Mouse (Mus musculus) neural tube, embryonic 14.5 days (tissue): Measurements from ENCODE around the gene Hamp2. TPM values are rescaled to one million over a fixed set of nuclear protein-coding genes. Genes with fewer than 3 reads are reported as not detected.
A peak's percentile ranks its signal among the peaks of the same experiment; 100 is the strongest.

ENCODE experiments used
- ATAC-seq: fragments of 200-750 bp; cut with Nextera tagmentation; 2 replicates; pipeline ENCODE4 v1.8.0; 2017; ENCODE audit warnings: low read depth, mild to moderate bottlenecking, moderate TSS enrichment, moderate library complexity
- H3K27ac ChIP-seq: fragments of 300-500 bp; sonication (generic); 2 replicates; pipeline ENCODE4 v1.5.1; 2014; ENCODE audit warnings: low read depth, mild to moderate bottlenecking, control low read depth, low read length, moderate library complexity, mixed read lengths
- H3K27me3 ChIP-seq: fragments of 300-500 bp; sonication (generic); 2 replicates; pipeline ENCODE4 v1.6.1; 2014; ENCODE audit warnings: low read length; ENCODE audit not compliant: control insufficient read depth, insufficient read depth
- H3K36me3 ChIP-seq: fragments of 300-500 bp; sonication (generic); 2 replicates; pipeline ENCODE4 v1.6.1; 2014; ENCODE audit warnings: low read length, mixed read lengths; ENCODE audit not compliant: control insufficient read depth, insufficient read depth
- H3K4me1 ChIP-seq: fragments of 300-500 bp; sonication (generic); 2 replicates; pipeline ENCODE4 v1.6.1; 2014; ENCODE audit warnings: low read length; ENCODE audit not compliant: control insufficient read depth, insufficient read depth
- H3K4me2 ChIP-seq: fragments of 300-500 bp; sonication (generic); 2 replicates; pipeline ENCODE4 v1.6.1; 2014; ENCODE audit warnings: mild to moderate bottlenecking, low read depth, low read length, control low read depth
- H3K4me3 ChIP-seq: fragments of 300-500 bp; sonication (generic); 2 replicates; pipeline ENCODE4 v1.5.1; 2014; ENCODE audit warnings: low read depth, low read length, control low read depth, mixed read lengths
- H3K9ac ChIP-seq: fragments of 300-500 bp; sonication (generic); replicated peaks from 2 replicates; pipeline ENCODE4 v1.6.1; 2014; ENCODE audit warnings: low read depth, mild to moderate bottlenecking, control low read depth, low read length, mixed read lengths
- H3K9me3 ChIP-seq: fragments of 300-500 bp; sonication (generic); 2 replicates; pipeline ENCODE4 v1.6.1; 2016; ENCODE audit warnings: low read length; ENCODE audit not compliant: control insufficient read depth
- WGBS: fragments of 180-500 bp; shearing (Covaris S2); extraction: QIAGEN DNeasy Blood & Tissue Kit; methylation state at CpG from one replicate; pipeline ENCODE4 v1.1.7; 2014; 5-methylcytosine and 5-hydroxymethylcytosine counted together
- polyA plus RNA-seq: library from polyadenylated mRNA; unstranded; fragments of >200 nt; fragmentation: Nextera tagmentation; extraction: Ambion mirVana; gene quantifications from 2 replicates; pipeline ENCODE4 v1.2.1, GENCODE M21; 2014

Hamp2 gene
- polyA plus RNA-seq, 1 experiment from 2014 or later: not detected

DNA sequence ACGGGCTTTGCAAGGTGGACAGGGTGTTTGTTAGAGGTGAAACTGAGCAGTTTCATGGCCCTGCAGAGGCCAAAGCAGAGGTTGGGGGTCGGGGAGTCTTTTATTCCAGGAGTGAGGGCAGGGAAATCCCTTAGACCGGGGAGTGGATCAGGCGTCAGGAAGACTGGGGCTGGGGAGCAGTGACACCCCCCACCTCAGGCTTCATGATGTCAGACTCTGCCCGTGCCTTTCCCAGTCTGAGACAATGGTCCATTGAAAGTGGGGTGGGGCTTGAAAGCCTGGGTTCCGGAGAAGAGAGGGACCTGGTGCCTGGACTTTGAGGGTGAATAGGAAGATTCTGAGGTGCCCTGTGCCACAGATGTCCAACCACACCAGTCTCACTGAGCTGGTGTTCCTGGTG is 7.8 kb downstream of the Hamp2 start:
- 39% methylated on average over 6 of the region's 6 CpGs for WGBS

DNA sequence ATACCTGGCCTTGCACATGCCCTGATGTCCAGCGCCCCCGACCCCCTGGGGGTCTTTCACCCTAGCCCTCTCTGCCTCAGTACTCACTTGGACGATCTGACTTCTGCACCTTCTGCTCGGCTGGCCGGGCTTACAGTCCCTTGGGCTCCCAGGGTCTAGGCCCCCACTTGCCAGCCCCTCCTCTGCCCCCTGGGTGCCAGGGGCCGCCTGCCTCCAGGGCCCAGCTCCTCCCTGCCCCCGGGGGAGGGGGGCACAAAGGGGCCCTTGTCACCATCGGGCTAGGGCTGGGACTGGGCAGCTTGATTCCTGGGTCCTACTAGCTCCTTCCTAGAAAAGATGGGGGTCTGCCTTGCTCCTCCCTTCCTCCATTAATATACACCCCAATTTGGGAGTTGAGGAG is 9.7 kb downstream of the Hamp2 start, which contains the start of gene Mag:
Gene Mag, minus strand, starts transcription at position 142 of the 400 bp plus-strand sequence.
- H3K4me2 ChIP-seq: no peak within 1 kb of the TSS
- H3K4me3 ChIP-seq: no peak within 1 kb of the TSS
- H3K9ac ChIP-seq: no peak within 1 kb of the TSS
- no peaks in the 10 kb centered on the region for H3K4me1 ChIP-seq
- H3K9me3 ChIP-seq: no peaks in the 10 kb centered on the region
- no peak for ATAC-seq
- H3K27ac ChIP-seq: no peak within 1 kb of the TSS
- no peaks in the 10 kb centered on the region for H3K36me3 ChIP-seq
- WGBS: 74% methylated on average over 8 of the region's 8 CpGs
- H3K27me3 ChIP-seq: no peaks in the 10 kb centered on the region

More for the DNA sequence above, 7.8 kb downstream of the Hamp2 start:
- no peak for ATAC-seq
- Histone ChIP-seq H3K4me2 (no peak overlapping the region), H3K4me1 (no peaks in the 10 kb centered on the region), H3K9me3 (no peaks in the 10 kb centered on the region), H3K9ac (no peak overlapping the region), H3K4me3 (no peak overlapping the region), H3K36me3 (no peaks in the 10 kb centered on the region), H3K27ac (no peak overlapping the region), H3K27me3 (no peaks in the 10 kb centered on the region)

DNA sequence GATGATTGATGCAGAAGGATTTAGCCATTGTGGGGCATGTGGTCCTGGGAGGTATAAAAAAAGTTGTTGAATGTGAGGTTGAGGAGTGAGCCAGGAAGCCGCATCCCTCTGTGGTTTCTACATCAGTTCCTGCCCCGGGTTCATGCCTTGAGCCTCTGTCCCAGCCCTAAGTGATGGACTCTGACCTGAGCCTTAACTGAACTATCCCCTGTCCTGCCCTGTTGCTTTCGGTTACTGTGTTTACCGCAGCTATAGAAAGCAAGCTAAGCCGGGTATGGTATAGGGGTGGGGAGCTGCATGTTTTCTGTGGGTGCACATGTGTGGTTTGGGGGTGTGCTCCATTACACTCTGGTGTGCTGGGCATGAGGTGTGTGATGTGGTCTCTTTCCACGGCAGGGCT is 14.7 kb downstream of the Hamp2 start:
- WGBS: 91% methylated on average over 6 of the region's 6 CpGs
- no peak overlapping the region for H3K4me3 ChIP-seq
- no peak overlapping the region for H3K4me2 ChIP-seq

DNA sequence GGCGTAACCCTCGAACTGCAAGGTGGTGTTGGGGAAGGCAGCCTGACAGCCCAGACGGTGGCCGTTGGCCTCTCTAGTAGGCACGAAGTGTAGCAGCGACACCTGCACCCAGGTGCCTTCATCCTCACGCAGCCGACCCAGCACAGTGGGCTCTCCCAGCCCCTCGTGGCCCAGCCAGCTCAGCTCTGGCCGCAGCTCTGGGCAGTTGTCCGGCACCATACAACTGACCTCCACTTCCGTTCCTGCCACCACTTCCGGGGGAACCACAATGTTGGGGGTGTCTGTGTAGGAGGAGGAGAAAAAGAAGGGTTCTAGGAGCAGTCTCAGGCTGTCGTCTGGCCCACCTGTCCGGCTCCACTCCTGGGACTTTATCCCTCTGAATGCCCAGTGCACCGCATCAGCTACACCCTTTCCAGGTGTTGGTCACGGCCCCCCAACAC is 15.5 kb downstream of the Hamp2 start:
- WGBS: 26% methylated on average over 17 of the region's 17 CpGs
- no peaks in the 10 kb centered on the region for H3K36me3 ChIP-seq
- no peak overlapping the region for H3K9ac ChIP-seq
- 0 out of 2 replicates have a peak, but pooled peaks have one; percentile 9 for ATAC-seq
- H3K4me1 ChIP-seq: peaks cover 5% of the 10 kb centered on the region
- no peaks in the 10 kb centered on the region for H3K27me3 ChIP-seq
- H3K4me2 ChIP-seq: peak overlapping the region; percentile 43
- no peaks in the 10 kb centered on the region for H3K9me3 ChIP-seq
- peak overlapping the region; percentile 20; the same call in 1 of the 2 replicates for H3K4me3 ChIP-seq
- H3K27ac ChIP-seq: no peak overlapping the region

More for the DNA sequence above, 14.7 kb downstream of the Hamp2 start:
- H3K9me3 ChIP-seq: no peaks in the 10 kb centered on the region
- no peak overlapping the region for H3K27ac ChIP-seq
- ATAC-seq: no peak
- H3K4me1 ChIP-seq: peaks cover 5% of the 10 kb centered on the region
- no peak overlapping the region for H3K9ac ChIP-seq
- H3K27me3 ChIP-seq: no peaks in the 10 kb centered on the region
- H3K36me3 ChIP-seq: no peaks in the 10 kb centered on the region

DNA sequence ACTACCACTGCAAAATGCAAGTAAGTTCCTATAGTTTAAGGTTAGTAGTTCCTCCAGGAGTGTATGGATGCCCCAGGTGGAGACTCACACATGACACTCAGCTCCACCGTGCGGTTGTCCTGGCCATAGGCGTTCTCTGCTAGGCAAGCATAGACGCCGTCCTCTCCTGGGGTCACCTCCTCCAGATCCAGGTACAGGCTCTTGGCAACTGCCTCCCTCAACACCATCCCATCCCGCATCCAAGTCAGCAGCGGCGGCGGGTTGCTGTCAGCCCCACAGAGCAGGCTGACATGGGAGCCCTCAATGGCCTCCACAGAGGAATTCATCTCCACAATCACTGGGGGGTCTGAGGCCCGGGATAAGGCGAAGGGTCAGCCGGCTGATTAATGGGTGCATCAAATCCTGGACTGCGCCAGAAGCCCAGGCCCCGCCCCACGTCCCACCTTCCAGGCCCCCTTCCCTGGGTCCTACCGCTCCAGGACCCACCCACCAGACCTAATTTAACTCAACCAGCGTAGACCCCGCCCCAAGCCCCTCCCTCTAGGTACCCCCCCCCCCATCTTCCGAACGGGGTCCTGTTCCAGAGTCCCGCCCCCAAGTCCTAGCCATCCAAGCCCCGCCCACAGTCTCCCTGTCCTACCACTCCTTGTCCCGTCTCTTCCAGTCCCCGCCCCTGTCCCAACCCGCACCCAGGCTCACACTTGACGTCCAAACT is 16.0 kb downstream of the Hamp2 start:
- peak overlapping the region; percentile 26; the same call in 1 of the 2 replicates for H3K9ac ChIP-seq
- WGBS: 2% methylated on average over 25 of the region's 26 CpGs
- H3K36me3 ChIP-seq: no peaks in the 10 kb centered on the region
- peak; percentile 44; the same call in 1 of the 2 replicates for ATAC-seq
- H3K27me3 ChIP-seq: no peaks in the 10 kb centered on the region
- peak overlapping the region; percentile 20 for H3K4me3 ChIP-seq
- no peaks in the 10 kb centered on the region for H3K9me3 ChIP-seq
- H3K4me1 ChIP-seq: peaks cover 5% of the 10 kb centered on the region
- peak overlapping the region; percentile 43 for H3K4me2 ChIP-seq
- no peak overlapping the region for H3K27ac ChIP-seq

DNA sequence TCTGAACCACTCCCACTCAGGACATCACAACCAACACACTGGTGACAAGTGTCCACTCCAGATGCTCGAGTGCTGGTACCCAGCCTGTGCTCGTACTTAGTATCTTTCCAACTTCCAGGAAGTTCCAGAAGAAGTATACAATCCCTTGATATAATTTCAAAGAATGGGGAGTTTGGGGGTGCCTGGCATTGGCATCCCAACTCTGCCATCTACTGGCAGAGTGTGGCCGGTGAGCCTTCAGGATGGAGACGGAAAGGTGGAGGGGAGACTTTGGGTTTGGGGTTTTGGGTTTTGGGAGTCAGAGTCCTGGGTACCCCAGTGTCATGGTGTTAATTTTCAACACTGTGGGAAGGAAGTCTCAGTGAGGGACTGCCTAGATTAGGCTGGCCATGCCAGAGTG is 20.4 kb downstream of the Hamp2 start:
- no peak overlapping the region for H3K27ac ChIP-seq
- H3K4me3 ChIP-seq: no peak overlapping the region
- 62% methylated on average over 4 of the region's 4 CpGs for WGBS
- ATAC-seq: no peak
- no peaks in the 10 kb centered on the region for H3K36me3 ChIP-seq
- peaks cover 5% of the 10 kb centered on the region for H3K4me1 ChIP-seq
- H3K27me3 ChIP-seq: no peaks in the 10 kb centered on the region
- no peaks in the 10 kb centered on the region for H3K9me3 ChIP-seq
- H3K4me2 ChIP-seq: no peak overlapping the region
- H3K9ac ChIP-seq: no peak overlapping the region

DNA sequence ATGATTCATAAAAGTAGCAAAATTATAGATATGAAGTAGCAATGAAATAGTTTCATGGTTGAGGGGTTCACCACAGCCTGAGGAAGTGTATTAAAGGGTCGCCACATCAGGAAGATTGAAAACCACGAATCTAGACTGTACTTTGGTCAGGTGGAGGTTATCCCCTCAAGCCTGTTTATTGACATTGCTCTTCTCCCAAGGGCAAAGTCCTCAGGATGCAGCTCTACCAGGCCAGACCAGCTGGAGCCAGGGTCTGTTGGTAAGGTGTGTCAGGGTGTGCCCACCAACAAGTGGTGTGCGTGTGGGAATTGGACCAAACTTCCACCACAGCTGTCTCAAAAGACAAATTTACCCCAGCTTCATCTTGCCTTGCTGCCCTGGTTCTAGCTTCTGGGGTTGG is 29.3 kb downstream of the Hamp2 start:
- WGBS: 96% methylated on average over 3 of the region's 3 CpGs
- Histone ChIP-seq H3K27ac (no peak overlapping the region), H3K4me1 (no peaks in the 10 kb centered on the region), H3K4me3 (no peak overlapping the region), H3K9ac (no peak overlapping the region), H3K9me3 (no peaks in the 10 kb centered on the region), H3K4me2 (no peak overlapping the region), H3K36me3 (no peaks in the 10 kb centered on the region), H3K27me3 (no peaks in the 10 kb centered on the region)
- ATAC-seq: no peak

DNA sequence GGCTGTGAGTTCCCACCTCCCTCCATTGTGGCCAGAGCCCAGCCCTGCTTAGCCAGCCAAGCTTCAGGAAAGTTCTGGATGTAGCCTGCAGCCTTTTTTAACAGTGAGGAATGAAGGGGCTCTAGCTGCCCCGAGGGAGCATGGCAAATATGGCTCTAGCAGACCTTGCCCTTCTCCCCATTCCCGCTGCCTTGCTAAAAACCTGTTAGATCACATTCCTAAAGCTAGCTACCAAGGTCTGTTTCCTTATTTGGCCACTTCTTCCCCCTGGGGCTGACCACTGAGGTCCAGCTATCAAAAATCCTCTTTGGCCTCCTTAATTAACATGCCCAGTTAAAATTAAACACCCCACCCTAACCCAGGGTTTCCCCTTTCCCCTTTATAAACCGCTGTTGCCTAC is 32.0 kb downstream of the Hamp2 start:
- no peak for ATAC-seq
- Histone ChIP-seq H3K36me3 (no peaks in the 10 kb centered on the region), H3K27ac (no peak overlapping the region), H3K9ac (no peak overlapping the region), H3K4me1 (no peaks in the 10 kb centered on the region), H3K4me2 (no peak overlapping the region), H3K9me3 (no peaks in the 10 kb centered on the region), H3K4me3 (no peak overlapping the region), H3K27me3 (no peaks in the 10 kb centered on the region)
- 67% methylated on average over 3 of the region's 3 CpGs for WGBS

DNA sequence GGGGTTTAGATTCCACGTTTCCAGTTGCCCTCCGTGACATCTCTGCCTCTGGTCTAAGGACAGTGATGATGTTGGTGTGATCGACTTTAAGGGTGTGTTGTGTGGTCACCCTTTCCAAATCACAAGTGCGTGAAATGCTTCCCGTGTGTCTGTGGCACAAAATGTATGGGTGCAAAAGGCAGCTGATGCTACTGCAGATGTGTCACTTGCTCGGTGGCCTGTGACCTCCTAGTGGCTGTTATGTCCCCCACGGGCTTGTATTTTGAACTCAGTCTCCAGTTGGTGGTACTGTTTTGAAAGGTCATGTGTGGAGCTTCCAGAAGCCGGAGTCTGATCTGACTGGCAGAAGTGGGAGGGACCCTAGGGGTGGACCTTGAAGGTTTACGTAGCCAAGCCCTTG is 32.7 kb downstream of the Hamp2 start:
- Histone ChIP-seq H3K4me1 (no peaks in the 10 kb centered on the region), H3K9ac (no peak overlapping the region), H3K4me3 (no peak overlapping the region), H3K27me3 (no peaks in the 10 kb centered on the region), H3K36me3 (no peaks in the 10 kb centered on the region), H3K27ac (no peak overlapping the region), H3K4me2 (no peak overlapping the region), H3K9me3 (no peaks in the 10 kb centered on the region)
- no peak for ATAC-seq
- 85% methylated on average over 9 of the region's 9 CpGs for WGBS
